Mouse (Mus musculus): ENCODE data around the gene Als2.

Gene Als2

DNA sequence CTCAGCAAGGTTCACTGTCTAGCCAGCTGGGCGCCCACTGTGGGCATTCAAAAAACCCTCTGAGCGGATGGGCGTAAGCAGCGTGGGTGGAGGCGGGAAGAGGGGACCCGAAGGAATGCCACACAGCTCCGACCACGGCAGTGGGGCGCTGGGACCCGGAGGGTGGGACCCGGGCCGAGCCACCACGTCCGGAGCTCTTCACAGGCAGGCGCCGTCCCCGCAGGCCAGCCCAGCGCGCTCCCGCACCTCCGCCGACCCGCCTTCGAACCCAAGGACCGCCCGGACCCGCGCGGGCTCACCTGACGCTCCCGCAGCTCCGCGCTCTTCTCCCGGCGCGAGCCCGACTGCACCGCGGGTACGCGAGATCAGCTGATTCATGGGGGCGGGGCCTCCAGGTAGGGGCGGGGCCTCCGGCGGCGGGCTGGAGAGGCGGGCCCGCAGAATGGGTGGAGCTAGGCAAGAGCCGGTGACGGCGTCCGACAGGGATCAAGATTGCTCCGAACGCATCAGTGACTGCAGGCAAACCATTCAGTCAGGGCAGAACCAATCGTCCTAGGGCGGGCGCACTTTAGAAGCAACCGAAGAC, at the start of gene Als2:
Als2 (minus strand) TSS at position 376 of the 586 bp plus-strand sequence.
- peak; percentile 96 for DNase-seq (ENCODE audit: low spot score)

GRCm38 (mm10) chr1:59286316-59286850, 49.4 kb upstream of the Als2 start:
- peak; percentile 9 for DNase-seq (ENCODE audit: low spot score)

GRCm38 (mm10) chr1:59285880-59286279, 48.8 kb upstream of the Als2 start:
- DNase-seq (ENCODE audit: low spot score) = no peak

- no peak for DNase-seq (ENCODE audit: low spot score)
These were observed 35.2 kb upstream of the Als2 start for GRCm38 (mm10) chr1:59272189-59272588.

GRCm38 (mm10) chr1:59269951-59270689, 33.1 kb upstream of the Als2 start:
- DNase-seq (ENCODE audit: low spot score) = no peak

GRCm38 (mm10) chr1:59269466-59269865, 32.4 kb upstream of the Als2 start:
- DNase-seq (ENCODE audit: low spot score) = no peak

GRCm38 (mm10) chr1:59268931-59269330, 31.9 kb upstream of the Als2 start:
- DNase-seq (ENCODE audit: low spot score) = no peak

DNA sequence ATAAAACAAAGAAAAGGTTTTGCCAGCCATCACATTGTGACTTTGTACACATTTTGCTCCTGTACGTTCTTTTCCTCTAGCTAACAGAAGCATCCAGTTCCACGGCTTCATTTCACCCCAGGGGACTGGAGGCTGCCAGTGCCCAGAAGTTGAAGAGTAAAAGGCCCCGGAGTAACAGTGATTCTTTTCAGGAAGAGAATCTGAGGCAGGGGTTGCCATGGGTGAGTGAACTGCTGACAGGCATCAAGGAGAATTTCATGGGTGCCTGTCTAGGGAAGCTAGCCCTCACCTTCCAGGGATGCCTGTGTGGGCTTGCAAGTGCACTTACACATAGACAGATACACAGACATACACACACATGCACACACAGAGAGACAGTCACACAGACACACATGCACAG, 20.7 kb upstream of the Als2 start:
- no peak for DNase-seq (ENCODE audit: low spot score)

- no peak for DNase-seq (ENCODE audit: low spot score)
These were observed 19.8 kb upstream of the Als2 start, which contains the start of gene Cdk15 for GRCm38 (mm10) chr1:59256751-59257231. TSS of gene Cdk15 (plus strand) at chr1:59256906.

DNA sequence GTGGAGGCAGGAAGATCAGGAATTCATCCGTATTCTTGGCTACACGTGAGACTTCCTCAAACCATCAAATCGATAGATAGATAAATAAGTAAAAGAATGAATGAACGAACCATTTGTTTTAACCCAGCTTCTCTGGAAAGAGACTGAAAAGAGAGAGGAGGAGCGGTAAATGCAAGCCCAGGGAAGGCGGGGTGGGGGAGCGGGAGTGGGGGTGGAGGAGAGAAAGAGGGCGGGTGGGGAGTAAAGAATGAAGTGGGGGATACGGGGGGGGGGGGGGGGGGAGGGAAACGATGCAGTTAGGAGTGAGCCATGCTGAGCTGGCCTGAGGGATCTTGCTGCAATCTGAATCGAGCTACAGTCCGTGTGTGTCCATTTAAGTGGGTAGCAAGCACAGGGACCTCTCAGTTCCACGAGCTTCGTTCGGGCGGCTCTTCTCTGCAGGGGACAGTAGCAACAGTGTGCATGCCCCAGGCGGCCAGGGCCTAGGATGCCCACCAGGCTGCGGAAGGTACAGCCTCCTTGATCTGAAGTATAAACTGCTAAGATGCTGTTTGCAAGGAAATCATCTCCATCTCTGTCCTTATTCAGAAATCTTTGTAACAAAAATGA, 16.4 kb upstream of the Als2 start:
- DNase-seq (ENCODE audit: low spot score) = no peak

GRCm38 (mm10) chr1:59252762-59253161, 15.7 kb upstream of the Als2 start:
- DNase-seq (ENCODE audit: low spot score) = no peak

- DNase-seq (ENCODE audit: low spot score) = no peak
These were observed 10.6 kb upstream of the Als2 start for GRCm38 (mm10) chr1:59247602-59248001.

GRCm38 (mm10) chr1:59243770-59244169, 6.7 kb upstream of the Als2 start:
- DNase-seq (ENCODE audit: low spot score) = no peak

GRCm38 (mm10) chr1:59237614-59238211, 682 bp upstream of the Als2 start:
- DNase-seq (ENCODE audit: low spot score) = peak; percentile 58

GRCm38 (mm10) chr1:59229187-59229586, 7.8 kb downstream of the Als2 start:
- DNase-seq (ENCODE audit: low spot score) = no peak

- no peak for DNase-seq (ENCODE audit: low spot score)
These were observed 8.5 kb downstream of the Als2 start for GRCm38 (mm10) chr1:59228552-59228951.

DNA sequence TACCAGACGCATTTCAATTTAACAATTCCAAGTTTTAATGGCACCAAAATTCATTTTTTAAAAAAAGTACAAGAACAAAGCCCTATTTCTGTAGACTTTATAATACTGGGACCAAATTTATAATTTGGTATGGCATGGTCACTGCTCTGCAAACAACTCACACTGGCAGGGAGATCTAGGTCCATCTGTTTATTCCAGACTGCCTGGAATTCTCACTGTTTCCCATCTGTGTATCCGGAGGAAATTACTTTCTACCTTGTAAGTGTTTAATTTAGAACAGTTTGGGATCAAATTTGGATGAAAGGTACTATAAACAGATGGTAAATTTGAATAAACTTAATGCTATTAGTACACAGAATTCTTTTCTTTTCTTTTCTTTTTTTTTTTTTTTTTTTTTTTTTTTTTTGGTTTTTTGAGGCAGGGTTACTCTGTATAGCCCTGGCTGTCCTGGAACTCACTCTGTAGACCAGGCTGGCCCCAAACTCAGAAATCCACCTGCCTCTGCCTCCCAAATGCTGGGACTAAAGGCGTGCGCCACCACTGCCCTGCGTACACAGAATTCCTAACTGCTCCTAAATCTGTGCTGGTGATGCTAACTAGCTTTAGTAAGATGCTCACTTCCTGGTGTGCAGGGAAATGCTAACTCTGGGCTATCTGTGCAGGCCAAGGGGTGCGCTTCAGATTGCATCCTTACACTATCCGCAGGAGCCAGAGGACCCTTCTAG, 14.8 kb downstream of the Als2 start:
- DNase-seq (ENCODE audit: low spot score) = no peak

- DNase-seq (ENCODE audit: low spot score) = no peak
These were observed 15.4 kb downstream of the Als2 start for GRCm38 (mm10) chr1:59221591-59221990.

- no peak for DNase-seq (ENCODE audit: low spot score)
These were observed 16.7 kb downstream of the Als2 start for GRCm38 (mm10) chr1:59220371-59220770.

GRCm38 (mm10) chr1:59215446-59215845, 21.6 kb downstream of the Als2 start:
- DNase-seq (ENCODE audit: low spot score) = no peak

GRCm38 (mm10) chr1:59212951-59213350, 24.1 kb downstream of the Als2 start:
- no peak for DNase-seq (ENCODE audit: low spot score)

Measured in T-cell, adult 2 months (primary cell).